Mouse (Mus musculus): ENCODE data around the gene Gm10645.

GRCm38 (mm10) chr8:83199715-83200114 is 33.7 kb upstream of the Gm10645 start:
- TF ChIP-seq CTCF (IDR thresholded peaks at IDR 0.05; ENCODE audit: control insufficient read depth, insufficient read depth, low read length) (no peak), POLR2A (IDR thresholded peaks at IDR 0.05; ENCODE audit: borderline replicate concordance, control insufficient read depth, low read depth, low read length) (no peak)
